Mouse (Mus musculus) ES-Bruce4 (cell line): ENCODE results near the gene Fgfrl1.

Source experiments
- CTCF ChIP-seq: IDR thresholded peaks from one replicate; pipeline ENCODE4 v1.8.1; 2011; ENCODE audit warnings: low read depth, low read length
- EP300 ChIP-seq: IDR thresholded peaks from 2 replicates; pipeline ENCODE4 v1.6.1; 2011; ENCODE audit warnings: low read depth, low read length; ENCODE audit not compliant: insufficient read depth
- POLR2A ChIP-seq: IDR thresholded peaks from one replicate; pipeline ENCODE4 v1.8.1; 2011; ENCODE audit warnings: low read length; ENCODE audit not compliant: insufficient read depth

DNA sequence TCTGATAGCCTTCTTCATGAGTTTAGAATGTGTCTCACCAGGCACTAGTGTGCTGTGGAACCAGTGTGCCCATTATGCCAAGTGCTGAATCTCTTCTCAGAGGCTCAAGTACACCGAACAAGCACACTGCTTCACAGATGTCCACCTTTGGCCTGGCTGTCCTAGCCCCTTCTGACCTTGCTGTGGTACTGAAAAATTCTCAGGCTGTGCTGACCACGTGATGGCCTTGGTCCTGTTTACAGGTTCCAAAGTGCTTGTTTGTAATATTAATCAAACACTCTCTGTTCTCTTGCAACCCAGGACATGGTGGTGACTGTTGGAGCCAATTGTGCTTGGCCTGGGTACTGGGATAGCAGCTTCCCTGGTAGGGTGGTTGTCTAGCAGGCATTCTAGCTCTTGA is 17.6 kb upstream of the Fgfrl1 start:
- TF ChIP-seq CTCF (no peak), POLR2A (no peak), EP300 (no peak)
